Mouse (Mus musculus): ENCODE results near the gene Lct. TPM values are rescaled to one million over a fixed set of nuclear protein-coding genes. Genes with fewer than 3 reads are reported as not detected.
"Not testable (repeated sequence)": the region's sequence is repeated elsewhere in the genome, so short reads cannot be mapped to it uniquely, and the experiment has no call there.

The Lct gene
- polyA plus RNA-seq, 1 experiment from 2014 or later: 0.07 TPM

DNA sequence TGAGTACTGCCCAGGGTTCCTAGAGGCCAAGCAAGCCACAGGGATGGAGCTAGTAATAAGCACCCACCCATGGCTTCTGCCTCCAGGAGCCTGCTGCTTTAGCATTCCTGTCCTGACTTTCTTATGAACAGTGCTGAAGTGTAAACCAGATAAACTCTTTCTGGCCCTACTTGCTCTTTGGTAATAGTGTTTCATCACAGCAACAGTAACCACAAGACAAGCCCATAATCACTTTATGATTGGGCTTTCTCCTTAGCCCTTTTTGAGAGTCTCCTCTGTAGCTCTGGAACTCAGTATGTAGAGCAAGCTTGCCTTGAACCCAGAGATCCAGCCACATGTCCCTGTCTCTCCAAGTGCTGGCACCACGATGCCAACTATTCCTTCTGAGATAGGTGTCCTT, 2.2 kb upstream of the Lct start:
- Histone ChIP-seq H3K4me1 (ENCODE audit: insufficient read depth) (no peaks in the 10 kb centered on the region), H3K9ac (replicated peaks) (no peak overlapping the region), H3K36me3 (replicated peaks; ENCODE audit: insufficient read depth, low read length) (peaks cover 48% of the 10 kb centered on the region), H3K9me3 (ENCODE audit: low read length) (no peaks in the 10 kb centered on the region), H3K4me3 (ENCODE audit: low read depth, low read length) (no peak overlapping the region), H3K27ac (ENCODE audit: low read depth) (no peak overlapping the region), H3K4me2 (ENCODE audit: low read depth, low read length) (no peak overlapping the region), H3K27me3 (ENCODE audit: insufficient read depth, low read length) (no peaks in the 10 kb centered on the region)
- WGBS (ENCODE audit: insufficient replicate concordance): 88% methylated on average over 1 of the region's 1 CpGs
- ATAC-seq (no peak), DNase-seq (no peak)
- TF ChIP-seq CTCF (IDR thresholded peaks at IDR 0.05; ENCODE audit: low read depth) (no peak), EP300 (IDR thresholded peaks at IDR 0.05; ENCODE audit: low read depth) (no peak)

DNA sequence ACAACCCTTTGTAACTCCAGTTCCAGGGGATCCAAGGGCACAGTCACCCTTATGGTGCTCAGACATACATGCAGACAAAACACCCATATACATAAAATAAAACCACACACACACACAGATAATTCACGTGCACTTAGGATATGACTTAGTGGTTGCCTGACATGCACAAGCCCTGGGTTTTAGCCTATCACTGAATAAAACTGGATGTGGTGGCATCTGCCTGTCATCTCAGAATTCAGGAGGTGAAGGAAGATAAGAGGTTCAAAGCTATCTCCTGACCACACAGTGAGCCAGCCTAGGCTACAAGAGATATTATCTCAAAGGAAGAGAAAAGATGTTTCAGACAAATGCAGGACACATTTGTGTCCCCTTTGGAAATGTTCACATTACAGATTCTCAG, 953 bp downstream of the Lct start:
- Histone ChIP-seq H3K27me3 (ENCODE audit: insufficient read depth, low read length) (no peaks in the 10 kb centered on the region), H3K36me3 (replicated peaks; ENCODE audit: insufficient read depth, low read length) (peaks cover 17% of the 10 kb centered on the region), H3K4me2 (ENCODE audit: low read depth, low read length) (no peak overlapping the region), H3K4me1 (ENCODE audit: insufficient read depth) (peaks cover 7% of the 10 kb centered on the region; the same call in 1 of the 2 replicates), H3K27ac (ENCODE audit: low read depth) (no peak overlapping the region), H3K9ac (replicated peaks) (no peak overlapping the region), H3K9me3 (ENCODE audit: low read length) (no peaks in the 10 kb centered on the region), H3K4me3 (ENCODE audit: low read depth, low read length) (no peak overlapping the region)
- no peak for TF ChIP-seq EP300 (IDR thresholded peaks at IDR 0.05; ENCODE audit: low read depth)
- TF ChIP-seq CTCF (IDR thresholded peaks at IDR 0.05; ENCODE audit: low read depth): no peak
- DNase-seq (no peak), ATAC-seq (no peak)
- 55% methylated on average over 1 of the region's 1 CpGs for WGBS (ENCODE audit: insufficient replicate concordance)

DNA sequence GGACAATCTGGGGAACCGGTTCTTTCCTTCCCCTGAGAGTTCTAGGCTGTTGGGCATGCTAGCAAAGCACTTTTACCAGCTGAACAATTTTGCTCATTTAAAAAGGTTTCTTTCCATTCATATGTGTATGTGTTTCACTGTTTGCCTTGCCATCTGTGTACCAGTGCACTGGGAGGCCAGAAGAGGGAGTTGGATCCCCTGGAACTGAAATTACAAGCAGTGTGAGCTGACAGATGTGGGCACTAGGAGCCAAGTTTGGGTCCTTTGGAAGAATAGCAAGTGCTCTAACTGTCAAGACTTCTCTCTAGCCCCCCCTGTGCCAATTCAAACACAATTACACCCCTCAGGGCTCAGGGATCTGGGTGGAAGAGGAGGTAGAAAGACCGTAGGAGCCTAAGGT, 3.3 kb downstream of the Lct start:
- no peak for ATAC-seq
- 84% methylated on average over 2 of the region's 2 CpGs for WGBS (ENCODE audit: insufficient replicate concordance)
- H3K4me2 ChIP-seq (ENCODE audit: low read depth, low read length): no peak overlapping the region

DNA sequence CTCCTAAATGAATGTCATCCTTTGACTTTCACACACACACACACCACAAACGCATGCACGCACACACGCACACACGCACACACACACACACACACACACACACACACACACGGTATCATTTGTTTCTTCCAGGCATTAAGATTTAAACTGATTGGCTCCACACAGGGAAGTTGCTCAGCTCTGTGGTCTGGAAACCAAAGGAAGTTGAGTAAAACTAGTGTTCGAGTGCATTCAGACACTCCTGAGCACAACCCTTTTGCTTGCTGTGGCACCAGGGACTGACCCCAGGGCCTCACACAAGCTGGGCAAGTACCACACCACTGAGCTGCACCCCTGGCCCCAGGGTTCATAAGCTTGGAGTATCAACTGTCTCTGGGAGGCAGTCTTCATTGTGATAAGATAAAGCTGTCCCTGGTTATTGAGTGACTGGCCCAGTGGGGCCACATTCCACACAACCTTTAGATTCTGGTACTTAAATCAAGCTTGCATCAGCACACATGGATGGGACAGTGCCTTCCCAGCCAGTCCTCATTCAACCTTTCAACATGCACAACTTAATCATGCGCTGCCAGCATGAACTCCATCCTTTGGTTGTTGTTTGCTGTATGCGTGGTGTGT, 5.0 kb downstream of the Lct start:
- H3K9me3 ChIP-seq (ENCODE audit: low read length): no peaks in the 10 kb centered on the region
- peaks cover 7% of the 10 kb centered on the region; the same call in 1 of the 2 replicates for H3K4me1 ChIP-seq (ENCODE audit: insufficient read depth)
- H3K4me3 ChIP-seq (ENCODE audit: low read depth, low read length): no peak overlapping the region
- WGBS (ENCODE audit: insufficient replicate concordance): 56% methylated on average over 8 of the region's 8 CpGs
- no peak overlapping the region for H3K27ac ChIP-seq (ENCODE audit: low read depth)
- H3K4me2 ChIP-seq (ENCODE audit: low read depth, low read length): no peak overlapping the region
- no peaks in the 10 kb centered on the region for H3K27me3 ChIP-seq (ENCODE audit: insufficient read depth, low read length)
- ATAC-seq (peak; percentile 60), DNase-seq (peak; percentile 16)
- H3K9ac ChIP-seq (replicated peaks): no peak overlapping the region
- TF ChIP-seq EP300 (IDR thresholded peaks at IDR 0.05; ENCODE audit: low read depth) (no peak), CTCF (IDR thresholded peaks at IDR 0.05; ENCODE audit: low read depth) (no peak)
- 0 out of 2 replicates have a peak, but pooled peaks cover 3% of the 10 kb centered on the region for H3K36me3 ChIP-seq (replicated peaks; ENCODE audit: insufficient read depth, low read length)

More for the DNA sequence above, 3.3 kb downstream of the Lct start:
- H3K4me1 ChIP-seq (ENCODE audit: insufficient read depth): peaks cover 7% of the 10 kb centered on the region; the same call in 1 of the 2 replicates
- no peak overlapping the region for H3K27ac ChIP-seq (ENCODE audit: low read depth)
- H3K4me3 ChIP-seq (ENCODE audit: low read depth, low read length): no peak overlapping the region
- no peak overlapping the region for H3K9ac ChIP-seq (replicated peaks)
- DNase-seq: no peak
- H3K9me3 ChIP-seq (ENCODE audit: low read length): no peaks in the 10 kb centered on the region
- H3K27me3 ChIP-seq (ENCODE audit: insufficient read depth, low read length): no peaks in the 10 kb centered on the region
- TF ChIP-seq CTCF (IDR thresholded peaks at IDR 0.05; ENCODE audit: low read depth) (peak; percentile 16; the same call in 1 of the 2 replicates), EP300 (IDR thresholded peaks at IDR 0.05; ENCODE audit: low read depth) (no peak)
- peaks cover 3% of the 10 kb centered on the region; the same call in 1 of the 2 replicates for H3K36me3 ChIP-seq (replicated peaks; ENCODE audit: insufficient read depth, low read length)

DNA sequence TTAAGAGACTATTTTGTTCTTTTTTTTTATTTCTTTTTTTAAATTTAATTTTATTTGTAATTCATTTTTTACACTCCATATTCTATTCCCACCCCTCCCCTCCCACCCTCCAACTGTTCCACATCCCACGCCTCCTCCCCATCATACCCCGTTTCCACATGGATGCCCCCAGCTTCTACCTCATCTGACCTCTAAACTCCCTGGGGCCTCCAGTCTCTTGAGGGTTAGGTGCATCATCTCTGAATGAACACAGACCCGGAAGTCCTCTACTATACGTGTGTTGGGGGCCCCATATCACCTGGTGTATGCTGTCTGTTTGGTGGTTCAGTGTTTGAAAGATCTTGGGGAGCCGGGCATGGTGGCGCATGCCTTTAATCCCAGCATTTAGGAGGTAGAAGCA, 8.9 kb downstream of the Lct start:
- H3K4me2 ChIP-seq (ENCODE audit: low read depth, low read length); H3K9ac ChIP-seq (replicated peaks); H3K4me3 ChIP-seq (ENCODE audit: low read depth, low read length); H3K27me3 ChIP-seq (ENCODE audit: insufficient read depth, low read length); H3K36me3 ChIP-seq (replicated peaks; ENCODE audit: insufficient read depth, low read length); H3K27ac ChIP-seq (ENCODE audit: low read depth); H3K4me1 ChIP-seq (ENCODE audit: insufficient read depth); H3K9me3 ChIP-seq (ENCODE audit: low read length); DNase-seq; ATAC-seq: not testable (repeated sequence)
- 66% methylated on average over 6 of the region's 6 CpGs for WGBS (ENCODE audit: insufficient replicate concordance)

DNA sequence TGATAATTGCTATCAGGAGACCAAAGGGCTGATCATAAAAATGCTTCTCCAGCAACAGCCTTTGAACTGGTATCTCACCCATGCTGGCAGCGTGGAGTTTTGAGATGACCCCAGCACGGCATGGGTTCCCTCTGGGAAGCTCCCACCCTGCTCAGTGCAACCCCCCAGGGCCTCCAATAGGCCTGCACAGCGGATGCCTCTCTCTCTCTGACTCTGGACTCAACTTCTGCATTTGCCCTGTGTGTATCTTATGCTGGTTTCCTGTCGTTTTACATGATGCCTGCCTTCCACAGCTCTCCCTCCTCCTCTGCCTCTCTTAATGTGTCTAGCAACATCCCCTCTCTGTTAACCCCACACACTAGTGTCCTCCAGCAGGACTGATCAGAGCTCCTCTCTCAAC, 13.5 kb downstream of the Lct start:
- ATAC-seq: no peak
- Histone ChIP-seq H3K9me3 (ENCODE audit: low read length) (no peaks in the 10 kb centered on the region), H3K4me2 (ENCODE audit: low read depth, low read length) (no peak overlapping the region), H3K36me3 (replicated peaks; ENCODE audit: insufficient read depth, low read length) (no peaks in the 10 kb centered on the region), H3K4me3 (ENCODE audit: low read depth, low read length) (no peak overlapping the region), H3K9ac (replicated peaks) (no peak overlapping the region), H3K27me3 (ENCODE audit: insufficient read depth, low read length) (no peaks in the 10 kb centered on the region), H3K4me1 (ENCODE audit: insufficient read depth) (no peaks in the 10 kb centered on the region), H3K27ac (ENCODE audit: low read depth) (no peak overlapping the region)
- DNase-seq: no peak
- no peak for TF ChIP-seq CTCF (IDR thresholded peaks at IDR 0.05; ENCODE audit: low read depth)
- no peak for TF ChIP-seq EP300 (IDR thresholded peaks at IDR 0.05; ENCODE audit: low read depth)
- whole genome bisulfite sequencing (ENCODE audit: insufficient replicate concordance): 27% methylated on average over 4 of the region's 4 CpGs

All from liver, postnatal 0 days (tissue).